Mouse (Mus musculus): ENCODE data around the gene Zranb2. TPM values are rescaled to one million over a fixed set of nuclear protein-coding genes. Genes with fewer than 3 reads are reported as not detected.

The Zranb2 gene
- total RNA-seq, 4 experiments from 2014 or later: 129 to 154 (median 143) TPM

DNA sequence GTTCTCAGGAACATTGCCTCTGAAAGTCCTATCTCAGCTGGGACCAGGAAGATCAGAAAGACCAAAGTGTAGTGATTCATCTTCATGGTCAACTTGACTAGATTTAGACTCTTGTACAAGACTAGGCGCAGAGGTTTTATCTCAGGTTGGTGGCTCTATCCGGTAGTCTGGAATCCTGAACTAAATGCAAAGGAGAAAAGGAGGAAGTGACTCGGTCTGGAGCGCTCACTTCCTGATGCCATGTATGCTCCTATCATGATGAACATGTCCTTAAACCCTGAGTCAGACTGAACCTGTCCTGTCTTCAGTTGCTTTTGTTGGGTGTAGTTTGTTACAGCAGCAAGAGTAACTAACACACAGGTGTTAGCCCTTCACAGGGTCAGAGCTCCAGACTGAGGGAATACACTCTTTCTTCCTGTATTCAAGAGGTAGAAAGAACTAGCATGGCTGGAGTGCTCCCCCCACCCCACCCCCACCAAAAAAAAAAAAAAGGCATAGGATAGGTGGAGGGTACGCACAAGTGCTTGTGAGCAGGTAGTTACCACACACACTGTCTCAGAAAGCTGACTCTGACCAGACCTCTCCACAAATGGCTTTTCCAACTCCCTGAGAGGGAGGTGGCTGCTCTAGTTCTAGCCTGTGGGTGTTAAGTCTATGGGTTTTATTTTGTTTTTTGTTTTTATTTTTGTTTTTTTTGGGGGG, 44.7 kb downstream of the Zranb2 start:
- no peak for DNase-seq (ENCODE audit: low spot score in 2 of 2)

DNA sequence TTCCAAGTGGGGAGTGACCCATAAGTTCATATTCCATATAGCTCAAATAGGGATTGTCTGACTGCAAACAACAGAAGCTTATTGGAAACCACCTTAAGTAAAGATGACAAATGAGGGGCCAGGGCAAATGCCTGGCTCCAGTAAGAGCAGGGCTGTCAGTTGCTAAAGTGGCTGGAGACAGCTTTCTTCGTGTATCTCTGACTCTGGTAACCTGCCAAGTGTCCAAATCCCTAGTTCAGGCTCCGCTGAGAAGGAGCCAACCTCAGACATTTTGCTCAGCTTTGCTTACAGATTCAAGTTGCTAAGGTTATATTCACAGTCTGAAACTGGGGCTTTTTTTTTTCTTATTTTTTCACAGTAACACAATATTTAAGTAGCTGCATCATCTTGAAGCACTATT, 45.4 kb downstream of the Zranb2 start:
- DNase-seq (ENCODE audit: low spot score in 2 of 2): no peak

- no peak for DNase-seq (ENCODE audit: low spot score in 2 of 2)
These were observed 46.3 kb downstream of the Zranb2 start for GRCm38 (mm10) chr3:157580299-157580698.

GRCm38 (mm10) chr3:157581755-157582154, 47.8 kb downstream of the Zranb2 start:
- no peak for DNase-seq (ENCODE audit: low spot score in 2 of 2)

- no peak for DNase-seq (ENCODE audit: low spot score in 2 of 2)
These were observed 48.9 kb downstream of the Zranb2 start for GRCm38 (mm10) chr3:157582626-157583405.

GRCm38 (mm10) chr3:157597837-157598379, 63.9 kb downstream of the Zranb2 start:
- no peak for DNase-seq (ENCODE audit: low spot score in 2 of 2)

Small RNA genes within 50 kb of the gene (microRNA-seq; reads per million reads assigned to microRNA genes)
- gene Mir186: 101 to 213 reads per million in 2 experiments

Other genes starting within 250 kb of the Zranb2 start
- gene Ptger3, start 32.7 kb downstream of the Zranb2 start, total RNA-seq (2022): 1 to 10 TPM; 1.7 to 2.6 (median 2.1) TPM